Comparison of ENCODE assay signal across 14 mouse cellular contexts in genomic region chr11:80482347-80482746, GRCm38 (mm10). TPM values are rescaled to one million over a fixed set of nuclear protein-coding genes. Genes with fewer than 3 reads are reported as not detected.
A peak's percentile ranks its signal among the peaks of the same experiment; 100 is the strongest.
DNase-seq lines count a peak whose midpoint lies in the region; ATAC-seq and TF ChIP-seq lines count a peak whose summit lies in the region.
"Had no signal": no experiment of that assay in that cellular context is flagged by ENCODE, and none has a peak within 500 bp of the region (broad histone marks: within the 10 kb centered on the region; RNA-seq: fewer than 3 reads in every experiment).

No protein-coding gene starts in this region.

- no peaks in the 10 kb centered on the region for H3K9me3 ChIP-seq in forebrain, embryonic 16.5 days (ENCODE audit: control insufficient read depth, low read length)
- H3K9me3 ChIP-seq in neural tube, embryonic 13.5 days: no peaks in the 10 kb centered on the region
- H3K9me3 ChIP-seq: liver, embryonic 13.5 days; megakaryocyte, embryonic 14.5 days had no signal

- TF ChIP-seq CTCF in left cerebral cortex, adult 2 months (IDR thresholded peaks at IDR 0.05): no peak

- peaks cover 7% of the 10 kb centered on the region; the same call in 1 of the 2 replicates for H3K36me3 ChIP-seq in forebrain, embryonic 16.5 days (ENCODE audit: control insufficient read depth, insufficient read depth)
- H3K36me3 ChIP-seq in neural tube, embryonic 13.5 days: peaks cover 29% of the 10 kb centered on the region; the same call in 1 of the 2 replicates

- H3K9ac ChIP-seq in forebrain, embryonic 16.5 days (replicated peaks; ENCODE audit: low read depth, low read length): no peak overlapping the region; the same call in 1 of the 2 replicates
- peak overlapping the region; percentile 61 for H3K9ac ChIP-seq in neural tube, embryonic 13.5 days
- H3K9ac ChIP-seq: liver, embryonic 13.5 days had no signal

- peak overlapping the region; percentile 96 for H3K27ac ChIP-seq in left cerebral cortex, adult 2 months
- no peak overlapping the region for H3K27ac ChIP-seq in forebrain, embryonic 16.5 days (ENCODE audit: low read length)
- 0 out of 2 replicates have a peak overlapping the region, but pooled peaks have one; percentile 83 for H3K27ac ChIP-seq in neural tube, embryonic 13.5 days (replicated peaks)
- H3K27ac ChIP-seq: liver, embryonic 13.5 days had no signal

- H3K27me3 ChIP-seq in forebrain, embryonic 16.5 days (replicated peaks; ENCODE audit: control insufficient read depth, insufficient read depth, low read length): no peaks in the 10 kb centered on the region
- peaks cover 15% of the 10 kb centered on the region; the same call in 1 of the 2 replicates for H3K27me3 ChIP-seq in neural tube, embryonic 13.5 days

- ATAC-seq in cerebellum, adult (ENCODE audit: insufficient number of reproducible peaks, low FRiP score, low TSS enrichment): no peak
- no peak for ATAC-seq in forebrain, embryonic 16.5 days
- ATAC-seq in neural tube, embryonic 13.5 days (ENCODE audit: low read depth): no peak

- peak; percentile 64 for DNase-seq in cerebellum, adult 11-12 months
- no peak for DNase-seq in left cerebral cortex, adult 2 months (ENCODE audit: extremely low spot score in 1 of 2, low spot score in 2 of 2)
- no peak for DNase-seq in left cerebral cortex, adult 8-10 months (ENCODE audit: low spot score in 2 of 2)
- DNase-seq in adrenal gland, postnatal 4 days (ENCODE audit: low spot score in 2 of 2): no peak
- DNase-seq in adrenal gland, adult 18-20 months (ENCODE audit: low spot score in 2 of 2): no peak
- DNase-seq: adrenal gland, postnatal 25 days; kidney, adult 2 months; left cerebral cortex, postnatal 4 days; liver, embryonic 13.5 days; thymus, postnatal 25 days had no signal

- intact Hi-C loops in left cerebral cortex, adult 2 months (cut with DNase I): no loop called here

- peaks cover 50% of the 10 kb centered on the region for H3K4me1 ChIP-seq in forebrain, embryonic 16.5 days (replicated peaks; ENCODE audit: control insufficient read depth, insufficient read depth, low read length)
- H3K4me1 ChIP-seq in neural tube, embryonic 13.5 days (replicated peaks): peaks cover 85% of the 10 kb centered on the region

- 82% methylated on average over 10 of the region's 10 CpGs for WGBS in forebrain, embryonic 16.5 days
- 77% methylated on average over 10 of the region's 10 CpGs for WGBS in neural tube, embryonic 13.5 days

- H3K4me2 ChIP-seq in forebrain, embryonic 16.5 days (ENCODE audit: low read length): peak overlapping the region; percentile 97
- peak overlapping the region; percentile 78 for H3K4me2 ChIP-seq in neural tube, embryonic 13.5 days
- H3K4me2 ChIP-seq: liver, embryonic 13.5 days had no signal

- H3K4me3 ChIP-seq in left cerebral cortex, adult 2 months: peak overlapping the region; percentile 88
- peak overlapping the region; percentile 12; the same call in 1 of the 2 replicates for H3K4me3 ChIP-seq in forebrain, embryonic 16.5 days (replicated peaks; ENCODE audit: low read length)
- H3K4me3 ChIP-seq in neural tube, embryonic 13.5 days: peak overlapping the region; percentile 84; the same call in 1 of the 2 replicates
- H3K4me3 ChIP-seq: liver, embryonic 13.5 days had no signal

RNA-seq across cellular contexts. Expression of gene Cdk5r1, which starts 5.5 kb away (rescaled TPM):
- total RNA-seq in left cerebral cortex, adult 2 months (2021): 100 to 1,000 TPM; 329 to 334 TPM
- 100 to 1,000 TPM; 252 to 280 (median 262) TPM for total RNA-seq in left cerebral cortex, adult 8-10 months (2022)
- polyA plus RNA-seq in forebrain, embryonic 16.5 days (2015; fragmentation: Nextera tagmentation; extraction: Ambion mirVana): 109 and 113 TPM in 2 replicates
- polyA plus RNA-seq in neural tube, embryonic 13.5 days (2015; fragmentation: Nextera tagmentation; extraction: Ambion mirVana): 87.8 and 95.6 TPM in 2 replicates
- 1 to 10 TPM; 8.0 to 9.6 TPM for total RNA-seq in adrenal gland, postnatal 4 days (2021)
- 1 to 10 TPM; 1.5 to 2.0 TPM for total RNA-seq in adrenal gland, adult 18-20 months (2021)

RNA-seq across cellular contexts. Expression of gene Psmd11, which starts 53.9 kb away (rescaled TPM):
- 100 to 1,000 TPM; 102 to 103 TPM for total RNA-seq in left cerebral cortex, adult 2 months (2021)
- total RNA-seq in left cerebral cortex, adult 8-10 months (2022): 100 to 1,000 TPM in 1 of 4 experiments, 10 to 100 TPM in 3; 93.9 to 105 (median 97.8) TPM
- 336 and 357 TPM in 2 replicates for polyA plus RNA-seq in forebrain, embryonic 16.5 days (2015; fragmentation: Nextera tagmentation; extraction: Ambion mirVana)
- polyA plus RNA-seq in neural tube, embryonic 13.5 days (2015; fragmentation: Nextera tagmentation; extraction: Ambion mirVana): 293 and 304 TPM in 2 replicates
- total RNA-seq in adrenal gland, postnatal 4 days (2021): 100 to 1,000 TPM; 116 to 131 TPM
- 100 to 1,000 TPM; 142 to 151 TPM for total RNA-seq in adrenal gland, adult 18-20 months (2021)

Comparison
In these comparisons a context has a peak if more than half of its experiments do, and no peak if none do; other contexts are left out.
1. H3K4me3 ChIP-seq: peak in every context shown above with its lines; median percentile 88 in left cerebral cortex, adult 2 months; 84 in neural tube, embryonic 13.5 days; 12 in forebrain, embryonic 16.5 days.
2. RNA of gene Cdk5r1, which starts 5.5 kb away (total RNA-seq): 329 to 334 TPM in left cerebral cortex, adult 2 months and 252 to 280 TPM in left cerebral cortex, adult 8-10 months; 8.0 to 9.6 TPM in adrenal gland, postnatal 4 days and 1.5 to 2.0 TPM in adrenal gland, adult 18-20 months; every median in the first group is over 10 times any median in the second.